Mouse (Mus musculus) lung, embryonic 16.5 days (tissue): Measurements from ENCODE around the gene Tmprss13. TPM values are rescaled to one million over a fixed set of nuclear protein-coding genes. Genes with fewer than 3 reads are reported as not detected.

Experiments
- ATAC-seq: fragments of 200-750 bp; cut with Nextera tagmentation; 2 replicates; pipeline ENCODE4 v1.8.0; 2017; ENCODE audit warnings: low read depth, mild to moderate bottlenecking, moderate library complexity
- H3K27ac ChIP-seq: fragments of 300-500 bp; sonication (generic); 2 replicates; pipeline ENCODE4 v1.5.1; 2014; ENCODE audit warnings: mild to moderate bottlenecking, control low read depth, low read length
- H3K27me3 ChIP-seq: fragments of 300-500 bp; sonication (generic); 2 replicates; pipeline ENCODE4 v1.6.1; 2014; ENCODE audit warnings: low read depth, low read length, mixed read lengths; ENCODE audit not compliant: control insufficient read depth, insufficient read depth
- H3K36me3 ChIP-seq: fragments of 300-500 bp; sonication (generic); 2 replicates; pipeline ENCODE4 v1.6.1; 2014; ENCODE audit warnings: low read length; ENCODE audit not compliant: control insufficient read depth, insufficient read depth
- H3K4me1 ChIP-seq: fragments of 300-500 bp; sonication (generic); replicated peaks from 2 replicates; pipeline ENCODE4 v1.6.1; 2014; ENCODE audit warnings: low read length, mixed read lengths; ENCODE audit not compliant: control insufficient read depth, insufficient read depth
- H3K4me2 ChIP-seq: fragments of 300-500 bp; sonication (generic); 2 replicates; pipeline ENCODE4 v1.6.1; 2014; ENCODE audit warnings: low read depth, low read length, control low read depth
- H3K4me3 ChIP-seq: fragments of 300-500 bp; sonication (generic); 2 replicates; pipeline ENCODE4 v1.5.1; 2014; ENCODE audit warnings: mild to moderate bottlenecking, low read length, control low read depth
- H3K9ac ChIP-seq: fragments of 300-500 bp; sonication (generic); 2 replicates; pipeline ENCODE4 v1.6.1; 2014; ENCODE audit warnings: low read length, control low read depth
- H3K9me3 ChIP-seq: fragments of 300-500 bp; sonication (generic); 2 replicates; pipeline ENCODE4 v1.6.1; 2016; ENCODE audit warnings: low read length; ENCODE audit not compliant: control insufficient read depth
- WGBS: fragments of 180-500 bp; shearing (Covaris S2); extraction: QIAGEN DNeasy Blood & Tissue Kit; methylation state at CpG from one replicate; pipeline ENCODE4 v1.1.7; 2014; 5-methylcytosine and 5-hydroxymethylcytosine counted together
- polyA plus RNA-seq: library from polyadenylated mRNA; unstranded; fragments of >200 nt; fragmentation: Nextera tagmentation; extraction: Ambion mirVana; gene quantifications from 2 replicates; pipeline ENCODE4 v1.2.1, GENCODE M21; 2015

The Tmprss13 gene
- 0.36 and 0.39 TPM in 2 replicates for polyA plus RNA-seq

GRCm38 (mm10) chr9:45318855-45319254, at the start of gene Tmprss13:
Gene Tmprss13, plus strand, starts transcription at chr9:45319100.
- Histone ChIP-seq H3K4me2 (no peak within 1 kb of the TSS), H3K4me3 (no peak within 1 kb of the TSS), H3K9ac (no peak within 1 kb of the TSS), H3K9me3 (no peaks in the 10 kb centered on the region), H3K27me3 (no peaks in the 10 kb centered on the region), H3K4me1 (peaks cover 5% of the 10 kb centered on the region; the same call in 1 of the 2 replicates), H3K27ac (no peak within 1 kb of the TSS), H3K36me3 (no peaks in the 10 kb centered on the region)
- 13% methylated on average over 14 of the region's 14 CpGs for WGBS
- ATAC-seq = no peak

DNA sequence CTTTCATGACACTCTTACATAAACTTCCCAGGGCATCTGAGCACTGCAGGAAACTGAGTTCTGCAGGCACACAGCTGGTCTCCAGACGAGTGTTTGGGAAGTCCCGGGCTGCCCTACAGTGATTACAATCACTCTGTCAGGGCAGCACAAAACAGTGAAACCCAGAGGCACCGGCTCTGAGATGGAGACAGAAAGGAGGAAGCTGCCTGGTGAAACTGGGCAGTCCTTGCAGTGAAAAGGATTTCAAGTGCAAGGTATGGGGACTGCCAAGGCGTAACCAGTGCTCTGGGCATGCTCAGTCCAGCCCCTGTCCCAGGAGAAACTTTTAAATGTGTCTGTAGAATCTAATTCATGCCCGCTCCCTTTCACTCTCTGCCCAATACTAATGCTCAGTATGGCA, 46.7 kb upstream of the Tmprss13 start:
- 41% methylated on average over 5 of the region's 5 CpGs for WGBS
- Histone ChIP-seq H3K9me3 (no peaks in the 10 kb centered on the region), H3K4me2 (no peak overlapping the region)

DNA sequence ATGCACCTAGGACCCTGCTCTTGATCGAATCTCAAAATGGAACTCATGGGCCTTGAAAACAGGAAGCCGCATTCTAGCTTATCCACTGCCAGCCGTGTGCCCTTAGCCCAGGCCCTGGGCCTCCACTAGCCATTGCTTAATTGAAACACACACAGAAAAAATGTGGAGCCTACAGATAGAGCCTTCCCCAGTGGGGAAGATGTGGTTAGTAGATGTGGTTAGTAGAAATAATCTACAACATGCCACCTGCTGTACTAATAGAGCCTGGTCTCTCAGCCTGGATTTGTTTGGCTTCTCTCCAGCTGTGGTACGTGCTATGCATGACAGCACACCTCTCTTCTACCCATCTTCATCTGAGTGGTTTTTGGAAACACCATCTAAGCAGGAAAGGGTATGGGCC, 44.7 kb upstream of the Tmprss13 start:
- H3K4me1 ChIP-seq = no peaks in the 10 kb centered on the region
- H3K4me2 ChIP-seq = no peak overlapping the region
- H3K9ac ChIP-seq = no peak overlapping the region
- H3K4me3 ChIP-seq = no peak overlapping the region
- H3K27me3 ChIP-seq = peaks cover 10% of the 10 kb centered on the region
- ATAC-seq = no peak
- no peaks in the 10 kb centered on the region for H3K9me3 ChIP-seq
- no peak overlapping the region for H3K27ac ChIP-seq
- WGBS = 73% methylated on average over 4 of the region's 4 CpGs
- no peaks in the 10 kb centered on the region for H3K36me3 ChIP-seq

More for the DNA sequence above, 46.7 kb upstream of the Tmprss13 start:
- Histone ChIP-seq H3K4me1 (no peaks in the 10 kb centered on the region), H3K4me3 (no peak overlapping the region), H3K27me3 (peaks cover 28% of the 10 kb centered on the region), H3K9ac (no peak overlapping the region), H3K36me3 (no peaks in the 10 kb centered on the region), H3K27ac (no peak overlapping the region)
- ATAC-seq = no peak

DNA sequence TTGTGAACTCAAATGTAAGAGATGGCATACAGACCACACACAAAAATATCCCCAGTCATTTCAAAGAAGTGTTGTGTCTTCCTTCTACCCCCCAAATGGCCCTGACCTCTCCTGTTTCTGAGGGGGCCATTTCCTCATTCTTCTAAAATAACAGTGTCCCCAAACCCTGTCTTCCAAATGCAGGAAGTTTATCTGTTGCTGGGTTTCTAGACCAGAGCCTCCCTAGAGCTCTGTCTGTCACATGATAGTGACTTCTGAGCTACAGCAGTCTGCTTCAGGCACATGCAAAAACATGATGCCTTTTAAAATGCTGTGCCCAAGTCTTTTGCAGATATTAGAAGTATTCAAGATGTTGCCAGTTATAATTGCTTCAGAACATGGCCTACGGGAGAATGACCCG, 44.3 kb upstream of the Tmprss13 start:
- no peak overlapping the region for H3K9ac ChIP-seq
- H3K9me3 ChIP-seq = no peaks in the 10 kb centered on the region
- no peak overlapping the region for H3K4me2 ChIP-seq
- no peak overlapping the region for H3K4me3 ChIP-seq
- peaks cover 6% of the 10 kb centered on the region for H3K27me3 ChIP-seq
- WGBS = 83% methylated on average over 2 of the region's 2 CpGs
- no peak overlapping the region for H3K27ac ChIP-seq
- no peaks in the 10 kb centered on the region for H3K4me1 ChIP-seq
- ATAC-seq = no peak
- no peaks in the 10 kb centered on the region for H3K36me3 ChIP-seq

GRCm38 (mm10) chr9:45280059-45280458, 38.8 kb upstream of the Tmprss13 start:
- no peak for ATAC-seq
- no peaks in the 10 kb centered on the region for H3K4me1 ChIP-seq
- no peaks in the 10 kb centered on the region for H3K27me3 ChIP-seq
- H3K9me3 ChIP-seq = no peaks in the 10 kb centered on the region
- no peak overlapping the region for H3K9ac ChIP-seq
- H3K4me2 ChIP-seq = no peak overlapping the region
- H3K4me3 ChIP-seq = no peak overlapping the region
- WGBS = 47% methylated on average over 3 of the region's 3 CpGs
- no peaks in the 10 kb centered on the region for H3K36me3 ChIP-seq
- H3K27ac ChIP-seq = no peak overlapping the region

- Histone ChIP-seq H3K27ac (no peak overlapping the region), H3K4me2 (no peak overlapping the region), H3K4me3 (no peak overlapping the region), H3K4me1 (no peaks in the 10 kb centered on the region), H3K36me3 (no peaks in the 10 kb centered on the region), H3K9ac (no peak overlapping the region), H3K27me3 (no peaks in the 10 kb centered on the region), H3K9me3 (no peaks in the 10 kb centered on the region)
- whole genome bisulfite sequencing = 72% methylated on average over 3 of the region's 3 CpGs
- no peak for ATAC-seq
Measured at GRCm38 (mm10) chr9:45280891-45281290, 38.0 kb upstream of the Tmprss13 start.

DNA sequence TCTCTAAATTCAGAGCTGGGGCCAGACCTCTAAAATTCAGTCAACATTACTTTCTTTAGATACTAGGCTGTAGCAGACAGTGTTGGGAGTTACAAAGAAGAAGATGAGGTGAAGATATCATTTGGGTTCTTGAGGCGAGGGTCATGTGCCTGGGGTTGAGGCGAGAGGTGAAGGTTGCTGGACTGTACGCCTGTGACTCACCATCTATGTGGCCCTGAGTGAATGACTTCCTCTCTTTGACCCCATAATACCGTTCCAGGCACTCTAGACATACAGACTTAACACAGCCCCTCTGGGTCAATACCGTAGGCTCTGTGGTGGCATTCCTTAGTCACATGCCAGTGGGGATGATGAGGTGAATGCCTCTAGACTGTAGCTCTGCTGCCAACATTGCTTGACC, 36.4 kb upstream of the Tmprss13 start:
- no peak overlapping the region for H3K4me3 ChIP-seq
- ATAC-seq = no peak
- WGBS = 70% methylated on average over 5 of the region's 5 CpGs
- H3K9ac ChIP-seq = no peak overlapping the region
- H3K27me3 ChIP-seq = no peaks in the 10 kb centered on the region
- no peaks in the 10 kb centered on the region for H3K36me3 ChIP-seq
- H3K27ac ChIP-seq = no peak overlapping the region
- H3K4me2 ChIP-seq = no peak overlapping the region
- no peaks in the 10 kb centered on the region for H3K4me1 ChIP-seq
- no peaks in the 10 kb centered on the region for H3K9me3 ChIP-seq

DNA sequence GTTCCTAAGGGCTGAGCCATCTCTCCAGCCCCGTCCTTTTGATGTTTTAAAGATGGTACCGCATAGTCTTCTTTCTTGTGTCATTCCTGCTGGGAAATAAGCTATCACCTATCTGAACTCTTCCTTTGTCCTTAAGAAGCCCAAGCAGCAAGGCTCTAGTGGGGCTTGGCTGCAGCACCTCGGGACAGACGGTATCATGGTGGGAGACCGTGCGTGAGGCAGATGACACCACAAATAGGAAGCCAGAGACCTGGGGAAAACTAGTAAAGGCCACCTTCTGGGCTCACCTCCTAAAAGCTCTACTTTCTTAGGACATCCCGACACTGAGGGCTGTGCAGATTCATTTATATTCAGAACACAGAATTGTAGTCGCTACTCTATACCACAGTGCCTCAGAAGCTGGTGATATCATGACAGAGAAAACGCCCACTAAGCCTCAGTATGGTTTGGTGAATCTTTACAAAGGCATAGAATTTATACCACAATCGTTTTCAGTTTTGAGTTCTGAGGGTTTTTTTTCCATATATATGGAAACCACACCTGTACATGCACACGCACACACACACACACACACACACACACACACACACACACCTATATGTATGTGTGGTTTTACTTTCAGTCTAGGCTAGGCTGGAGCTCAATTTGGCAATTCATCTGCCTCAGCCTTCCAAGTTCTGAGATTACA, 27.3 kb upstream of the Tmprss13 start:
- no peak for ATAC-seq
- WGBS = 77% methylated on average over 11 of the region's 11 CpGs

DNA sequence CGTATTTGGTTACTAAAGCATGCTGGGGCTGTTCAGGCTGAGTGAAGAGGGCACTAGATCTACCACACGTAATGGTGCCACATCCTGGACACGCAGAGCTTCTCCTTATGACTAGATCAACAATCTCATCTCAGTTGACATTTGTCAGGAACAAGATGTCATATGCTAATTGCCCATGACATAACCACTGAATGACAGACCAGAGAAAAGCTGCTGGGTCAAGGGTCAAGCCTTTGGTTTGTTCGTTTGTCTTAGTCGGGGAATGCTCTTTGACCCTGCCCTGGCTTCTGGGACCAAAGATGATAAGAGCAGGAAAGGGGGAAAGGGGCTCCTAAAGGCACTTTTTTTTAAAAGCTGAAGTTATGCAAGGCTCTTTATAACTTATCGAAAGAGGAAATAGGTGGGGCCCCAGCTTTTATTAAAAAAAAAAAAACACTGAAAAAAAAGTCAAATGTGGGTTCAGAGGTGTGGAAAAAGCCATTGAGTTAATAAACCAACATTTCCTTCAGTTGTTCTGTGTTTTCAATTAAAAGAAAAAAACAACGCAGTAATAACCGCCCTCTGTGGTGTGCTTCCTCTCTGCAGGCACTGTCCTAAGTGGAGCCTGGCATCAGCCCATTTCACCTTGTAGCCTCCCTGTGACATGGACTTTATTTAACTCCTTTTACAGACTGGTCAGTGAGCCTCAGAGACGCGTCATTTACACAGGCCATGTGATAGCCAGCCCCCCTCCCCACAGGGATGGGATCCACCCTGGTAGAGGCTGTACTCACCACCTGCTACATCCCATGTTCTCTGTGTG, 24.5 kb upstream of the Tmprss13 start:
- Histone ChIP-seq H3K9me3 (no peaks in the 10 kb centered on the region), H3K4me2 (no peak overlapping the region), H3K4me3 (no peak overlapping the region), H3K27me3 (no peaks in the 10 kb centered on the region), H3K9ac (no peak overlapping the region), H3K27ac (no peak overlapping the region), H3K4me1 (no peaks in the 10 kb centered on the region), H3K36me3 (no peaks in the 10 kb centered on the region)
- ATAC-seq = no peak
- WGBS = 33% methylated on average over 10 of the region's 10 CpGs

More for the DNA sequence above, 27.3 kb upstream of the Tmprss13 start:
- Histone ChIP-seq H3K9ac (no peak overlapping the region), H3K4me3 (no peak overlapping the region), H3K9me3 (no peaks in the 10 kb centered on the region), H3K4me2 (no peak overlapping the region), H3K4me1 (no peaks in the 10 kb centered on the region), H3K27ac (no peak overlapping the region), H3K27me3 (no peaks in the 10 kb centered on the region), H3K36me3 (no peaks in the 10 kb centered on the region)
